23 mouse cellular contexts compared by ENCODE assay signal in the genomic region with DNA sequence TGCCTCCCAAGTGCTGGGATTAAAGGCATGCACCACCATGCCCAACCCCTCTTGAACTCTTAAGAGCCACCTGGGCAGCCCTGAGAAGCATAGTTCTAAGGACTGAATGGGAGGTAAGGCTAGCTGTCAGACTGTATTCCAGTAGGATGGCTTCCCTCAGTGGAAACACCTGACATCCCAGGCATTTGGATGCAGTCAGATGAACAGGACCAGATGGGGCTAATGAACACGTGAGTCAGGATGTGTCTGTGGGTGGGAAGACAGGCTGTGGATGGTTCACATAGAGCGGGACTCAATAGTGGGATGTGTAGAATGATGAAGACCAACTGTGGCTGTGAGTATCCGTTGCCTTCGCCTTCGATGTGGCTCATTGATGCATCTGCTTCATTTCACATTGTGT.
A peak's percentile ranks its signal among the peaks of the same experiment; 100 is the strongest.
DNase-seq lines count a peak whose midpoint lies in the region; ATAC-seq lines count a peak whose summit lies in the region.
"Had no signal": no experiment of that assay in that cellular context is flagged by ENCODE, and none has a peak within 500 bp of the region (broad histone marks: within the 10 kb centered on the region; RNA-seq: fewer than 3 reads in every experiment).

No protein-coding gene starts in this region.

- DNase-seq in heart, adult 18-20 months = no peak
- DNase-seq in testis, postnatal 10 days (ENCODE audit: low spot score) = peak; percentile 10
- no peak for DNase-seq in testis, postnatal 14 days (ENCODE audit: low spot score)
- peak; percentile 44 for DNase-seq in layer of hippocampus, adult 8-10 months (ENCODE audit: low spot score in 2 of 2)
- no peak for DNase-seq in adrenal gland, postnatal 4 days (ENCODE audit: low spot score in 2 of 2)
- DNase-seq in right cerebral cortex, postnatal 36 days (ENCODE audit: low spot score in 2 of 2) = no peak
- DNase-seq: adrenal gland, adult 8-10 months; cerebellum, adult 2 months; cerebellum, postnatal 25 days; forebrain, postnatal 0 days; gastrocnemius, postnatal 25 days; kidney, adult 9 months; kidney, postnatal 25 days; lung, postnatal 36 days; thymus, postnatal 25 days had no signal

- H3K9me3 ChIP-seq in heart, embryonic 15.5 days (replicated peaks) = no peaks in the 10 kb centered on the region
- H3K9me3 ChIP-seq: hindbrain, embryonic 15.5 days; intestine, embryonic 15.5 days; liver, embryonic 15.5 days; lung, embryonic 15.5 days; megakaryocyte, embryonic 14.5 days; midbrain, embryonic 13.5 days had no signal

- no peak overlapping the region for H3K4me3 ChIP-seq in heart, embryonic 15.5 days
- H3K4me3 ChIP-seq: hindbrain, embryonic 15.5 days; intestine, embryonic 15.5 days; liver, embryonic 15.5 days; lung, embryonic 15.5 days; megakaryocyte, embryonic 14.5 days; midbrain, embryonic 13.5 days had no signal

- 0 out of 2 replicates have a peak overlapping the region, but pooled peaks have one; percentile 1 for H3K27ac ChIP-seq in heart, embryonic 15.5 days
- H3K27ac ChIP-seq: hindbrain, embryonic 15.5 days; intestine, embryonic 15.5 days; liver, embryonic 15.5 days; lung, embryonic 15.5 days; midbrain, embryonic 13.5 days had no signal

- no peak overlapping the region for H3K4me2 ChIP-seq in heart, embryonic 15.5 days
- H3K4me2 ChIP-seq: hindbrain, embryonic 15.5 days; intestine, embryonic 15.5 days; liver, embryonic 15.5 days; lung, embryonic 15.5 days; midbrain, embryonic 13.5 days had no signal

- no peaks in the 10 kb centered on the region for H3K27me3 ChIP-seq in heart, embryonic 15.5 days
- H3K27me3 ChIP-seq: hindbrain, embryonic 15.5 days; intestine, embryonic 15.5 days; liver, embryonic 15.5 days; lung, embryonic 15.5 days; megakaryocyte, embryonic 14.5 days; midbrain, embryonic 13.5 days had no signal

- no peak overlapping the region for H3K9ac ChIP-seq in heart, embryonic 15.5 days
- H3K9ac ChIP-seq: forebrain, postnatal 0 days; hindbrain, embryonic 15.5 days; intestine, embryonic 15.5 days; liver, embryonic 15.5 days; lung, embryonic 15.5 days; midbrain, embryonic 13.5 days had no signal

- ATAC-seq in heart, embryonic 15.5 days (replicated peaks; ENCODE audit: insufficient number of reproducible peaks, insufficient read depth, low FRiP score, low read depth) = no peak
- ATAC-seq: activated CD4-positive, CD25-positive, alpha-beta regulatory T cell, adult 4 months; forebrain, postnatal 0 days; intestine, embryonic 15.5 days; midbrain, embryonic 13.5 days had no signal

- no peaks in the 10 kb centered on the region for H3K36me3 ChIP-seq in heart, embryonic 15.5 days
- H3K36me3 ChIP-seq: hindbrain, embryonic 15.5 days; intestine, embryonic 15.5 days; liver, embryonic 15.5 days; lung, embryonic 15.5 days; midbrain, embryonic 13.5 days had no signal

- 68% methylated on average over 5 of the region's 5 CpGs for whole genome bisulfite sequencing in heart, embryonic 15.5 days

- H3K4me1 ChIP-seq in heart, embryonic 15.5 days (replicated peaks) = peaks cover 21% of the 10 kb centered on the region
- H3K4me1 ChIP-seq: hindbrain, embryonic 15.5 days; midbrain, embryonic 13.5 days had no signal

Comparison
In these comparisons a context has a peak if more than half of its experiments do, and no peak if none do; other contexts are left out.
1. DNase-seq: peak in testis, postnatal 10 days (single experiment) and layer of hippocampus, adult 8-10 months (2 of 2); none in heart, adult 18-20 months (0 of 2), testis, postnatal 14 days (single experiment), adrenal gland, postnatal 4 days (0 of 2) and right cerebral cortex, postnatal 36 days (0 of 2).